Mouse (Mus musculus): ENCODE data around the gene Nrp2. TPM values are rescaled to one million over a fixed set of nuclear protein-coding genes. Genes with fewer than 3 reads are reported as not detected.

The Nrp2 gene
- polyA plus RNA-seq, 1 experiment from 2014 or later, result 30.8 TPM

DNA sequence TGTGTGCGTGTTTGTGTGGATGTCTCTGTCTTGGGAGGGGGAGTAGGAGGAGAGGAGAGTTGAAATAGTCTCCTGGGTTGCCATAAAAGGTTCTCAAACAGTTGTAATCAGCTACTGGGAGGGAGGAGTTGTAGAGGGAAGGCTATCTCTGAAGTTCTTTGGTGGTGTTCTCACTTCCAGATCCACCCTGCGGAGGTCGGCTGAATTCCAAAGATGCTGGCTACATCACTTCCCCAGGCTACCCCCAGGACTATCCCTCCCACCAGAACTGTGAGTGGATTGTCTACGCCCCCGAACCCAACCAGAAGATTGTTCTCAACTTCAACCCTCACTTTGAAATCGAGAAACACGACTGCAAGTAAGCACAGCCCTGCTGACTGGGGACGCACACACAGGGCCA lies 15.7 kb downstream of the Nrp2 start:
- H3K36me3 ChIP-seq, result peaks cover 4% of the 10 kb centered on the region; the same call in 1 of the 2 replicates
- no peak for ATAC-seq (replicated peaks)
- no peak overlapping the region for H3K9ac ChIP-seq (replicated peaks)
- H3K9me3 ChIP-seq, result no peaks in the 10 kb centered on the region
- H3K4me2 ChIP-seq (replicated peaks), result no peak overlapping the region
- H3K27ac ChIP-seq (replicated peaks), result no peak overlapping the region
- H3K4me1 ChIP-seq, result peaks cover 24% of the 10 kb centered on the region
- no peak overlapping the region for H3K4me3 ChIP-seq
- H3K27me3 ChIP-seq, result no peaks in the 10 kb centered on the region
- WGBS, result 89% methylated on average over 8 of the region's 8 CpGs

GRCm38 (mm10) chr1:62719770-62720169 lies 16.7 kb downstream of the Nrp2 start:
- ATAC-seq (replicated peaks), result no peak
- 84% methylated on average over 6 of the region's 6 CpGs for WGBS
- H3K4me1 ChIP-seq, result peaks cover 24% of the 10 kb centered on the region
- H3K27me3 ChIP-seq, result no peaks in the 10 kb centered on the region
- peaks cover 4% of the 10 kb centered on the region; the same call in 1 of the 2 replicates for H3K36me3 ChIP-seq
- no peak overlapping the region for H3K4me2 ChIP-seq (replicated peaks)
- H3K27ac ChIP-seq (replicated peaks), result no peak overlapping the region
- no peak overlapping the region for H3K9ac ChIP-seq (replicated peaks)
- H3K9me3 ChIP-seq, result no peaks in the 10 kb centered on the region
- no peak overlapping the region for H3K4me3 ChIP-seq

DNA sequence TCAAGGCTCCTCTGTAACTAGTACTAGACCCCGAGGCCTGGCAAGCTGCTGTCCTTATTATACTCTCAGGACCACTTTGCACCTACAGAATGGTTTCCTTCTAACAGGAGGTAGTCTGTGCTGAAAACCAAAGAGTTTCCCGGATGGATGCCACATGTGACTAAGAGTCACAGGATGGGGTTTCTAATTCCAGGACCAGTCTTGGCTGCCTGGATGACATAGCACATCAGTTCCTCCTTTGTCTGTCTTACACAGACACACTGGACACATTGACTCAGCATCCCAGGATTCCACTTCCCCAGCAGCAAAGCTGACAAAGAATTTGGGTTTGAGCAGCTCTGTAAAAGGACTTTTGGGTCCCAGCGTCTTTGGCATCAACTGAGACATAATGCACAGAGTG lies 17.1 kb downstream of the Nrp2 start:
- 77% methylated on average over 3 of the region's 3 CpGs for WGBS
- no peak for ATAC-seq (replicated peaks)
- no peak overlapping the region for H3K27ac ChIP-seq (replicated peaks)
- no peak overlapping the region for H3K9ac ChIP-seq (replicated peaks)
- no peak overlapping the region for H3K4me3 ChIP-seq
- no peak overlapping the region for H3K4me2 ChIP-seq (replicated peaks)
- H3K4me1 ChIP-seq, result peaks cover 24% of the 10 kb centered on the region
- H3K36me3 ChIP-seq, result peaks cover 4% of the 10 kb centered on the region; the same call in 1 of the 2 replicates
- no peaks in the 10 kb centered on the region for H3K27me3 ChIP-seq
- H3K9me3 ChIP-seq, result no peaks in the 10 kb centered on the region

DNA sequence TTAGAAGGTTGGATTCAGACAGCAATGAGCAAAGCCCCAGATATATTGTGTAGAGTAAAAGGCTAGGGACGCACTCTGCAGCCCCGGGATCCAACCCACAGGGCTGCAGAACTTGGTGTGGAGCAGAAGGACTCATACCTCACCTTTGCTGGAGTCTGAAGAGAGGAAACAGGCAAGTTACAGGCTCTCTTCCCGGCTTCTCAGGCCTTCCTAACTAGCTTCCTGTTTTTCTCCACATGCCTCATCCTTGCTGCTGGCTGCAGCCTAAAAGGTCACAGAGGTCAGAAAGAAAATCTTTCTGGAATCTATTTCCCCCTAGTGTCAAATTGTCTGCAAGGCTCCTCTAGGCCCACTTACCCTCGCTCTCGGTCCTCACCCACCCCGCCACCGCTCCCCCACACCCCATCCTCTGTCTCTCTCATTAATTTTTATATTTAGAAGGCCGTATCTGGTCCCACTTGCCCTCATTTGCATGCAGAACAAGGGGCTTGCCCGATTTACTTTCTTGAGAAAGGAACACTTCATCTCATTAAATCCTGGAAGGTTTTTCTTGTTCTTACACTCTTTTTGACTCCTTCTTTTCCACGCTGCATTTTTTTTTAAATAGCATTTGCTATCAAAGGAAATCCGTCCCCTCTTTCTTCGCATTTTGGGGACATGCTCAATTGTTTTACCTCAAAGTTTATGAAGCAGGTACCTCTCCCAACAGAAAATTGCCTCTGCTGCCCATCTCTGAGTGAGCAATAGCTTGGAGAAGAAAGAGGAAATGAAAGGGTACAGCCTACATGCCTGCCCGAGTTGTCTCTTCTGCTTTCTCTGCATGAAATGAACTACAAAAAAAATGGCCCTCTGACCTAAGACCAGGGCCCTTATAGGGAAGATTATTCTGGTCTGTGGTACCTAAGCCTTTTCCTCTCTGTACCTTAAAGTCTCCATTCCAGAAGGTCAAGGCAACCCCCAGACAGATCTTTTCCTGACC lies 17.9 kb downstream of the Nrp2 start:
- 41% methylated on average over 13 of the region's 13 CpGs for WGBS
- no peak for ATAC-seq (replicated peaks)

GRCm38 (mm10) chr1:62721706-62722187 lies 18.7 kb downstream of the Nrp2 start:
- 81% methylated on average over 7 of the region's 7 CpGs for WGBS
- ATAC-seq (replicated peaks), result no peak
- Histone ChIP-seq H3K27me3 (no peaks in the 10 kb centered on the region), H3K4me2 (replicated peaks) (no peak overlapping the region), H3K4me1 (peaks cover 15% of the 10 kb centered on the region), H3K27ac (replicated peaks) (no peak overlapping the region), H3K4me3 (no peak overlapping the region), H3K9ac (replicated peaks) (no peak overlapping the region), H3K36me3 (peaks cover 4% of the 10 kb centered on the region; the same call in 1 of the 2 replicates), H3K9me3 (no peaks in the 10 kb centered on the region)

More for the DNA sequence above, 17.9 kb downstream of the Nrp2 start:
- H3K27ac ChIP-seq (replicated peaks), result no peak overlapping the region
- no peak overlapping the region for H3K4me3 ChIP-seq
- peaks cover 20% of the 10 kb centered on the region for H3K4me1 ChIP-seq
- H3K9ac ChIP-seq (replicated peaks), result no peak overlapping the region
- peaks cover 4% of the 10 kb centered on the region; the same call in 1 of the 2 replicates for H3K36me3 ChIP-seq
- H3K4me2 ChIP-seq (replicated peaks), result no peak overlapping the region
- H3K9me3 ChIP-seq, result no peaks in the 10 kb centered on the region
- no peaks in the 10 kb centered on the region for H3K27me3 ChIP-seq

DNA sequence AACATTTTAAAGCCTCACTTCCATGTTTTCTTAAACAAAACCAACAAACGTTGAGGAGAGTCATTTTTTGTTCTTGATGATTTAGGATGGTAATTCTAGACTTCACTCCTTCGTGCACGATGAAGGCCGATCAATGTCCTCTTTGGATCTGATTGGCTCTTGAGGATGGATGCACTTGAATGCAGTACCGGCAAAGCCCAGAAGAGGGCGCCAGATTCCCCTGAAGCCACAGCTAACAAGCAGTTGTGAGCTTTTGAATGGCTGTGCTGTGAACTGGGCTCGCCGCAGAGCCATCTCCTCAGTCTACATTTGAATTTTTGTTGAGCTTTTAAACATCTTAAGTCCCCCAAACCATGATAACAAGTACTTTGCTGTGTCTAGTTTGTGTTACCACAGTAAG lies 19.4 kb downstream of the Nrp2 start:
- ATAC-seq (replicated peaks), result no peak
- WGBS, result 69% methylated on average over 8 of the region's 8 CpGs

DNA sequence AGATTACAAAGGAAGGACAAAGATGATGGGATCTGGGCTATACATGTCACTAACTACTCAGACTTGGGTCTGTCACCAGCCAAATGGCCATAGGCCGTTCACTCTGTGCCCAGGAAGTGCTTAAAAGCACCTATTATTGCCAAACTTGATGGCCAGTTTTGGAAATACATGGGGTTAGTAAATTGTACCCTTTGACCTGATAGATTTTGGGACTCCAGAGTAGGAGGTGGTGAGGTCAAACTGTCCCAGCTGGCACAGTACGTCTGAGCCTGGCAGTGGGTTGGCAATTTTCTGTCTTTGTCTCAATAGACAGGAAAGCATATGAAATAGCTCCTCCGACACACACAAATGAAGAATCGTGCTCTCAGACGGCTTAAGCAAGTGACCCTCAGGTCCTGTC lies 20.8 kb downstream of the Nrp2 start:
- ATAC-seq (replicated peaks), result no peak
- Histone ChIP-seq H3K9ac (replicated peaks) (no peak overlapping the region), H3K4me1 (0 out of 2 replicates have a peak, but pooled peaks cover 4% of the 10 kb centered on the region), H3K4me3 (no peak overlapping the region), H3K27me3 (no peaks in the 10 kb centered on the region), H3K4me2 (replicated peaks) (no peak overlapping the region), H3K36me3 (peaks cover 4% of the 10 kb centered on the region; the same call in 1 of the 2 replicates), H3K27ac (replicated peaks) (no peak overlapping the region), H3K9me3 (no peaks in the 10 kb centered on the region)
- 87% methylated on average over 5 of the region's 5 CpGs for WGBS

More for the DNA sequence above, 19.4 kb downstream of the Nrp2 start:
- Histone ChIP-seq H3K9ac (replicated peaks) (no peak overlapping the region), H3K36me3 (peaks cover 4% of the 10 kb centered on the region; the same call in 1 of the 2 replicates), H3K27me3 (no peaks in the 10 kb centered on the region), H3K27ac (replicated peaks) (no peak overlapping the region), H3K4me3 (no peak overlapping the region), H3K4me2 (replicated peaks) (no peak overlapping the region), H3K4me1 (peaks cover 8% of the 10 kb centered on the region), H3K9me3 (no peaks in the 10 kb centered on the region)

- no peak overlapping the region for H3K4me3 ChIP-seq
- no peak for ATAC-seq (replicated peaks)
- WGBS, result 79% methylated on average over 6 of the region's 6 CpGs
- no peak overlapping the region for H3K9ac ChIP-seq (replicated peaks)
- H3K36me3 ChIP-seq, result peaks cover 4% of the 10 kb centered on the region; the same call in 1 of the 2 replicates
- no peaks in the 10 kb centered on the region for H3K9me3 ChIP-seq
- H3K4me2 ChIP-seq (replicated peaks), result no peak overlapping the region
- H3K27me3 ChIP-seq, result no peaks in the 10 kb centered on the region
- no peak overlapping the region for H3K27ac ChIP-seq (replicated peaks)
- H3K4me1 ChIP-seq, result 0 out of 2 replicates have a peak, but pooled peaks cover 5% of the 10 kb centered on the region
Observed at GRCm38 (mm10) chr1:62724461-62725021, 21.5 kb downstream of the Nrp2 start.

GRCm38 (mm10) chr1:62725032-62725678 lies 22.1 kb downstream of the Nrp2 start:
- Histone ChIP-seq H3K27me3 (no peaks in the 10 kb centered on the region), H3K27ac (replicated peaks) (no peak overlapping the region), H3K4me3 (no peak overlapping the region), H3K9me3 (no peaks in the 10 kb centered on the region), H3K36me3 (peaks cover 4% of the 10 kb centered on the region; the same call in 1 of the 2 replicates), H3K9ac (replicated peaks) (no peak overlapping the region), H3K4me2 (replicated peaks) (no peak overlapping the region), H3K4me1 (0 out of 2 replicates have a peak, but pooled peaks cover 5% of the 10 kb centered on the region)
- no peak for ATAC-seq (replicated peaks)
- WGBS, result 81% methylated on average over 10 of the region's 10 CpGs

DNA sequence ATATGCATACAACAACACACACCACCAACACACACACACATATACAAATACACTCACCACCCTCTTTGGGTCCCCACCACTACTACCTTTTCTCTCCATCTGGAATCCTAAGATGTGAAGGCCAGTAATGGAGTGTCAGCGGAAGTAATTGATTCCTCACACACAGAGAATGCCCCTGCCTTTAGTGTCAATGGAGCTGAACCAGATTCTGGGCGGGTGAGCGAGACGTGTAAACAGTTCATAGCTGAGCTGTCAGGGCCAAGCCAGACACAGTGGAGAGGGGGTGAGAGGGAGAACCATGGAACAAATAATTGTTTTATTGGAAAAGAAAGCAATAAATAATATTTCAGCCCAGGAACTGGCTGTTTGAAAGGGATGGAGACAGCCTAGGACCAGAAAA lies 24.1 kb downstream of the Nrp2 start:
- Histone ChIP-seq H3K27ac (replicated peaks) (no peak overlapping the region), H3K4me1 (0 out of 2 replicates have a peak, but pooled peaks cover 5% of the 10 kb centered on the region), H3K9ac (replicated peaks) (no peak overlapping the region), H3K36me3 (peaks cover 4% of the 10 kb centered on the region; the same call in 1 of the 2 replicates), H3K27me3 (no peaks in the 10 kb centered on the region), H3K4me2 (replicated peaks) (no peak overlapping the region), H3K9me3 (no peaks in the 10 kb centered on the region), H3K4me3 (no peak overlapping the region)
- WGBS, result 39% methylated on average over 4 of the region's 4 CpGs
- ATAC-seq (replicated peaks), result no peak

DNA sequence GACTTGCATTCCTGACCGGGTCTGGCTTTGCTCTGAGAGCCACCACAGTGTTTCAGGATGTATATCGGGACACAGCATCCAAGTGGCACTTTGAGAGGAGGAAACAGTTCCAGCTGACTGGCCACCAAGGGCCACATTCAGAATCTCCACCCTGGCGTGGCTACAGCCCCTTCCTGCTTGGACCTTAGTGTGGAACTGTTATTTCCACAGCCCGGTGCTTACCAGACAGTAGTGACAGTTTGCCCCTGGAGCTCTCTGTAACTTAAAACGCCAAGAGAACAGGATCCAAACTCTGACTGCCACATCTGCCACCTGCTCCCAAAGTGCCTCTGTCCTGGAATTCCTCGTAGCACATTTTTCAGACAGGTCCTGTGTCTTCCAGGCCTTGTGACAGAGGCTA lies 25.3 kb downstream of the Nrp2 start:
- Histone ChIP-seq H3K36me3 (peaks cover 1% of the 10 kb centered on the region; the same call in 1 of the 2 replicates), H3K4me3 (no peak overlapping the region), H3K4me1 (peaks cover 13% of the 10 kb centered on the region; the same call in 1 of the 2 replicates), H3K9me3 (no peaks in the 10 kb centered on the region), H3K27ac (replicated peaks) (no peak overlapping the region), H3K9ac (replicated peaks) (no peak overlapping the region), H3K27me3 (no peaks in the 10 kb centered on the region), H3K4me2 (replicated peaks) (no peak overlapping the region)
- WGBS, result 60% methylated on average over 6 of the region's 6 CpGs
- ATAC-seq (replicated peaks), result no peak

Data from forebrain, embryonic 15.5 days (tissue).